Mouse (Mus musculus): ENCODE measurements around the gene Fadd.

DNA sequence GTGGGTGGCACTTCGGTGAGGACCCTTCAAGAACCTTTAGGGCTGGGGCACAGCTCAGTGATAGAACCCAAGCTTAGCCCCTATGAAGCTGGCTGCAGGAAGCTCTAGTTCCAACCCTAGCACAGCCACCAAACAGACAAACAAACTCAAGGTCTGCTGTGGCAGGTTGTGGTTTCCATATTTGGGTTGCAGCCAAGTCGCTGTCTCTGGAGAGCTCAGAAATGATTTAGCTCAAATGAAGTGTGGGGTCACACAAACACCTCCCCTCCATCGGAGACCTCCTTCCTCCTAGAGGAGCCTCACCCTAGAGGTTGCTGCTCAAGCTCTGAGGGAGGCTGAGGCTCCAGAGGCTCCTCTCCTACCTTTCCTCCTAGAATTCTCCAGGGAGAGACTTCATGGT is 48.4 kb upstream of the Fadd start:
- no peak for TF ChIP-seq POLR2A (IDR thresholded peaks at IDR 0.05; ENCODE audit: borderline replicate concordance, extremely low read depth, low read depth, low read length)
- no peak for TF ChIP-seq CTCF (IDR thresholded peaks at IDR 0.05; ENCODE audit: insufficient read depth, low read length)

All from lung, adult 2 months (tissue).